Mouse (Mus musculus) fat pad, adult 2 months (tissue): ENCODE measurements around the gene Prok1.

Experiments
- DNase-seq: peaks from one replicate; pipeline ENCODE4 v3.0.0-alpha.2; 2011; ENCODE audit warnings: low read depth, low spot score; ENCODE audit errors: extremely low read depth

Prok1 gene

GRCm38 (mm10) chr3:107188226-107188899 lies 51.1 kb downstream of the Prok1 start:
- DNase-seq = no peak

GRCm38 (mm10) chr3:107187022-107187421 lies 52.5 kb downstream of the Prok1 start:
- DNase-seq = no peak

GRCm38 (mm10) chr3:107185597-107185996 lies 53.9 kb downstream of the Prok1 start:
- no peak for DNase-seq

GRCm38 (mm10) chr3:107183178-107183577 lies 56.3 kb downstream of the Prok1 start:
- DNase-seq = no peak
